Mouse (Mus musculus): ENCODE results near the gene Tiam2. TPM values are rescaled to one million over a fixed set of nuclear protein-coding genes. Genes with fewer than 3 reads are reported as not detected.

Tiam2 gene
- polyA plus RNA-seq, 1 experiment, result 254 TPM

DNA sequence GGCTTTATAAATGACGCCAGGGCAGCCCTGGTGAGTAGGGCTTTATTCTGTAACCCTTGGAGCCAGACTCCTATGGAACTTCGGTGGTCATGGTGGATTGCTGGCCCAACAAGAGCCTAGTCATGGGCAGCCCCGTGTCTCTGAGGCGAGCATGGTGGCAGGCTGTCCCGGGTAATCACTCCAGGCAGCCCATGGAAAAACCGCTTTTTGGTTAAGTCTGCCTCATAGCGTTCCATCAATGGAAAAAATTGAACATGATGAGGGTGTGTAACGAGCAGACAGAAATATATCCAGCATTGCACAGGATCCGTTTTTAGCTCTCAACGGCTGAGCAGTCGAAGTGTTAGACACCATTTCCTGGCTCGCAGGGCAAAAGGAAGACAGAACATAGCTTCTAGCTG lies 70.5 kb downstream of the Tiam2 start:
- WGBS, result 64% methylated on average over 12 of the region's 12 CpGs
- Histone ChIP-seq H3K4me1 (ENCODE audit: control insufficient read depth, insufficient read depth, low read length) (peaks cover 5% of the 10 kb centered on the region; the same call in 1 of the 2 replicates), H3K4me3 (ENCODE audit: insufficient read depth, low read depth, low read length) (no peak overlapping the region), H3K27ac (ENCODE audit: insufficient read depth, low read depth, low read length) (no peak overlapping the region)
- TF ChIP-seq POLR2A (IDR thresholded peaks at IDR 0.05; ENCODE audit: insufficient read depth, low read depth, low read length) (no peak), CTCF (IDR thresholded peaks at IDR 0.05; ENCODE audit: insufficient read depth, low read depth, low read length) (no peak)

GRCm38 (mm10) chr17:3397836-3398235 lies 71.5 kb downstream of the Tiam2 start:
- Histone ChIP-seq H3K27ac (ENCODE audit: insufficient read depth, low read depth, low read length) (no peak overlapping the region), H3K4me1 (ENCODE audit: control insufficient read depth, insufficient read depth, low read length) (peaks cover 5% of the 10 kb centered on the region; the same call in 1 of the 2 replicates), H3K4me3 (ENCODE audit: insufficient read depth, low read depth, low read length) (peak overlapping the region; percentile 20)
- TF ChIP-seq CTCF (IDR thresholded peaks at IDR 0.05; ENCODE audit: insufficient read depth, low read depth, low read length) (no peak), POLR2A (IDR thresholded peaks at IDR 0.05; ENCODE audit: insufficient read depth, low read depth, low read length) (no peak)
- 39% methylated on average over 5 of the region's 5 CpGs for WGBS

DNA sequence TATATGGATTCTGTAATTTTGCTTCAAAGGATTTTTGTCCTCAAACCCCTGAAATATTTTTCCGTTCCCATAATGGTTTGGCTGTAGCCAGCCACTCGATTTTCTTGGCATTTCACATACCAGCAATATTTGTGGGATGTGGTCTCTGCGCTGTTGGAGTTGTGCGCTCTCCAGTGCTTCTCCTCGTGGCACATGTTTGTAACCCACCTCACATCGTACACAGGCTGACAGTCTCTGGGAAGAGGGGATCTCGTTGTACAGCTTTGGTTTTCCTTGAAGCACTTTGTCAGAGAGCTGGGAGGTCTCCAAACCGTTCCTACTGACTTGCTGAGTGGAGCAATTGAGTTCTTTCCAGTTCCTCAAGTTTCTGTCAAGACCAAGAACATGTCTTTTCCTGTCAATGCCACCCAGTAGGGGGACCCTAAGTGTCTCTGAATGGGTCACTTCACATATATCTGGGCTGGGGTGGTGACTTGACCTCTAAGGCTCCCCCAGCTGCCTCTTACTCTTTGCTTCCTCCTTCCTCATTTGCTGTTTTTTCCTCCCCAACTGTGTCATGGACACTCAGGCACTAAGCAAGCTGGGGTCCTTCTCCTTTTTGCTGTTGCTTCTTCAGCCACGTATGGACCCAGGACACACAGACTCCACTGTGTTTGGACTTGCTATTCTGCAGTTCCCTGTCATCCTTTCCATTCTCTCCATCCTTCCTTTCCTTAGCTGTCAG lies 79.1 kb downstream of the Tiam2 start:
- no peak overlapping the region for H3K27ac ChIP-seq (ENCODE audit: insufficient read depth, low read depth, low read length)
- H3K4me3 ChIP-seq (ENCODE audit: insufficient read depth, low read depth, low read length), result no peak overlapping the region
- TF ChIP-seq POLR2A (IDR thresholded peaks at IDR 0.05; ENCODE audit: insufficient read depth, low read depth, low read length) (no peak), CTCF (IDR thresholded peaks at IDR 0.05; ENCODE audit: insufficient read depth, low read depth, low read length) (no peak)
- WGBS, result 82% methylated on average over 9 of the region's 9 CpGs
- no peaks in the 10 kb centered on the region for H3K4me1 ChIP-seq (ENCODE audit: control insufficient read depth, insufficient read depth, low read length)

DNA sequence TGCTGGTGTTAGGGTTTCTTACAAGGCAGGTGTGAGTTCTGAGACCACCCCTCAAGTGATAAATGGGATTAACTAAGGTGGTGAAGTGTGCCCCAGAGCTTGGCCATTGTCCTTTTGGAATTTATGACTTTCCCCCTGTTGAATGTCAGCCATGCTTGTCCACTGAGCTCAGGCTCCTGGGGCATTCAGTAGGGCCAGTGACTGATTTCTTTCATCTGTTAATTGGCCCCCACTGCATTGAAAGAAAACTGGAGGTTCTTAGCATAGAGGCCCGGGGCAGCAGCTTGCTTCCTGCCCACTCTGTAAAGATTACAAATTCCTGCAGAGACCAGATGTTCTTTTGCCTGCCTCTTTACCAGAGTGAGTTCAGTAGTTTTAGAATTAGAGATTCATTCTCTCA lies 80.7 kb downstream of the Tiam2 start:
- no peaks in the 10 kb centered on the region for H3K4me1 ChIP-seq (ENCODE audit: control insufficient read depth, insufficient read depth, low read length)
- WGBS, result 17% methylated on average over 1 of the region's 1 CpGs
- TF ChIP-seq POLR2A (IDR thresholded peaks at IDR 0.05; ENCODE audit: insufficient read depth, low read depth, low read length) (no peak), CTCF (IDR thresholded peaks at IDR 0.05; ENCODE audit: insufficient read depth, low read depth, low read length) (no peak)
- H3K27ac ChIP-seq (ENCODE audit: insufficient read depth, low read depth, low read length), result no peak overlapping the region
- H3K4me3 ChIP-seq (ENCODE audit: insufficient read depth, low read depth, low read length), result no peak overlapping the region

- 83% methylated on average over 2 of the region's 2 CpGs for WGBS
- Histone ChIP-seq H3K4me1 (ENCODE audit: control insufficient read depth, insufficient read depth, low read length) (no peaks in the 10 kb centered on the region), H3K4me3 (ENCODE audit: insufficient read depth, low read depth, low read length) (no peak overlapping the region), H3K27ac (ENCODE audit: insufficient read depth, low read depth, low read length) (no peak overlapping the region)
- TF ChIP-seq CTCF (IDR thresholded peaks at IDR 0.05; ENCODE audit: insufficient read depth, low read depth, low read length) (no peak), POLR2A (IDR thresholded peaks at IDR 0.05; ENCODE audit: insufficient read depth, low read depth, low read length) (no peak)
Observed at GRCm38 (mm10) chr17:3410307-3410706, 83.9 kb downstream of the Tiam2 start.

DNA sequence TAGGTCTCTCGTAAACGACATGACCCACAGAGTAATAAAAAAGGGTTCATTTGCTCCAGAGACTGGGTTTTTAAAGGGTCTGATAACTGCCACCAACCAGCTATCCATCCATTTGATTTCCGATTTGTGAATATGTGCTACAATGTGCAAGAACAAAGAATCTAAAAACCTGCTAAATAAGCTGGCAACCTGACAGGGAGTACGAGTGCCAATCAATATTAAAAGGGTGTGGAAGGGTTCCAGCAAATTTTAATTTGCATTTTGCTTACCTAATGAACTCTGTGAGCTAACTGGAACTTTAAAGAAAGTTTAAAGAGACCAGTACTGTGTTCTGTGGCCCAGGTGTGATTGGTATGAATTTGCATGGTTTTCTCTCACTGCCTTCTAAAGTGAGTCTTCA lies 86.4 kb downstream of the Tiam2 start:
- TF ChIP-seq POLR2A (IDR thresholded peaks at IDR 0.05; ENCODE audit: insufficient read depth, low read depth, low read length) (no peak), CTCF (IDR thresholded peaks at IDR 0.05; ENCODE audit: insufficient read depth, low read depth, low read length) (no peak)
- Histone ChIP-seq H3K27ac (ENCODE audit: insufficient read depth, low read depth, low read length) (no peak overlapping the region), H3K4me1 (ENCODE audit: control insufficient read depth, insufficient read depth, low read length) (no peaks in the 10 kb centered on the region), H3K4me3 (ENCODE audit: insufficient read depth, low read depth, low read length) (no peak overlapping the region)
- WGBS, result 74% methylated on average over 4 of the region's 4 CpGs

- WGBS, result 67% methylated on average over 3 of the region's 3 CpGs
- no peak for TF ChIP-seq POLR2A (IDR thresholded peaks at IDR 0.05; ENCODE audit: insufficient read depth, low read depth, low read length)
- no peak for TF ChIP-seq CTCF (IDR thresholded peaks at IDR 0.05; ENCODE audit: insufficient read depth, low read depth, low read length)
- H3K27ac ChIP-seq (ENCODE audit: insufficient read depth, low read depth, low read length), result no peak overlapping the region
Observed at GRCm38 (mm10) chr17:3415580-3415979, 89.2 kb downstream of the Tiam2 start.

GRCm38 (mm10) chr17:3416401-3416800 lies 90.0 kb downstream of the Tiam2 start:
- no peak overlapping the region for H3K4me3 ChIP-seq (ENCODE audit: insufficient read depth, low read depth, low read length)
- TF ChIP-seq CTCF (IDR thresholded peaks at IDR 0.05; ENCODE audit: insufficient read depth, low read depth, low read length) (no peak), POLR2A (IDR thresholded peaks at IDR 0.05; ENCODE audit: insufficient read depth, low read depth, low read length) (no peak)
- WGBS, result 80% methylated on average over 3 of the region's 3 CpGs
- no peaks in the 10 kb centered on the region for H3K4me1 ChIP-seq (ENCODE audit: control insufficient read depth, insufficient read depth, low read length)
- H3K27ac ChIP-seq (ENCODE audit: insufficient read depth, low read depth, low read length), result no peak overlapping the region

More at GRCm38 (mm10) chr17:3415580-3415979, 89.2 kb downstream of the Tiam2 start:
- no peak overlapping the region for H3K4me3 ChIP-seq (ENCODE audit: insufficient read depth, low read depth, low read length)
- H3K4me1 ChIP-seq (ENCODE audit: control insufficient read depth, insufficient read depth, low read length), result no peaks in the 10 kb centered on the region

- no peak overlapping the region for H3K27ac ChIP-seq (ENCODE audit: insufficient read depth, low read depth, low read length)
- 50% methylated on average over 10 of the region's 10 CpGs for WGBS
- TF ChIP-seq POLR2A (IDR thresholded peaks at IDR 0.05; ENCODE audit: insufficient read depth, low read depth, low read length) (no peak), CTCF (IDR thresholded peaks at IDR 0.05; ENCODE audit: insufficient read depth, low read depth, low read length) (no peak)
- no peak overlapping the region for H3K4me3 ChIP-seq (ENCODE audit: insufficient read depth, low read depth, low read length)
- H3K4me1 ChIP-seq (ENCODE audit: control insufficient read depth, insufficient read depth, low read length), result no peaks in the 10 kb centered on the region
Observed at GRCm38 (mm10) chr17:3419368-3419928, 93.1 kb downstream of the Tiam2 start.

Measured in olfactory bulb, adult 2 months (tissue).